Mouse (Mus musculus) lung, postnatal 0 days (tissue): ENCODE measurements around the gene Krt34.

Experiments used
- CTCF ChIP-seq: IDR thresholded peaks from 2 replicates; pipeline ENCODE4 v1.5.1; 2016; ENCODE audit warnings: antibody characterized with exemption, mild to moderate bottlenecking
- EP300 ChIP-seq: IDR thresholded peaks from 2 replicates; pipeline ENCODE4 v1.6.1; 2016; ENCODE audit warnings: antibody characterized with exemption, mild to moderate bottlenecking, control low read depth

DNA sequence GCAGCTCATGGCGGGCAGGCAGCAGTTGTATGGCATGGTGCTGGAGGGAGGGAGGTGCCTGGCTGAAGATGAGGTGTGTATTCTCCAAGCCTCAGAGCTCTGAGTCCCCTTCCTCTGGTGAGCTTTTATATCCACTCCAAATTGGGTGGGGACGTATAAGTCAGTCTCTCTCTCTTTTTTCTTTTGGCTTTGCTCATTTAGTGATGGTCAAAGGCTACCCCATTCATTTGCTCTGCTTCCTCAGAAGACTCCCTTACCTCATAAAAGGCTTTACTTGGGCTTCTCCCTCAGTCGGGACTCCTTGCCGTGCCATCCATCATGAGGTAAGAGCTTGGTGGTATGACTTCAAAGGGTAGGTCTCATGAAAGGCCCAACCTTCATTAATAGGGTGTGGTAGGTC lies 25.2 kb downstream of the Krt34 start, which contains the start of gene Krt33a:
- no peak for TF ChIP-seq EP300
- no peak for TF ChIP-seq CTCF
